Mouse (Mus musculus) cerebellum, postnatal 36 days (tissue): ENCODE data around the gene Krt2.
A peak's percentile ranks its signal among the peaks of the same experiment; 100 is the strongest.

Experiments
- DNase-seq, 2 experiments: peaks; one replicate each; pipeline ENCODE4 v3.0.0; 2021 to 2022; ENCODE audit warnings: mixed read lengths in 2 of 2

Krt2 gene

DNA sequence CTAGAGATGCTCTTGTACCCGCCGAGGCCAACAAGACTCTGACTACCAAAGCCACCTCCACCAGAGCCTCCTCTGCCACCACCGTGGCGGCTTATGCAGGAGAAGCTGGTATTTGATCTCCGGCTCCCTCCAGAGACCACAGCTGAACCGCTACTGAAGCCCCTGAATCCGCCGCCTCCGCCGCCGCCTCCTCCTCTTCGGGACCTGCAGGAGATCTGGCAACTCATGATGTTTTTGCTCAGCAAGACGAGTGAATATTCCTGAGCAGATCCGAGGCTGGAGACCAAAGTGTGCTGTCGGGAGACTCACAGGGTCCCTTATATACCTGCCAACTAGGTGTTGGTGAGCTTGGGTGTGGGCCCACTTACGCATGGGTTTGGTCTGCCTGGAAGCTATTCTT is at the start of gene Krt2:
Krt2 (minus strand) TSS at position 295 of the 400 bp plus-strand sequence.
- DNase-seq: no peak

DNA sequence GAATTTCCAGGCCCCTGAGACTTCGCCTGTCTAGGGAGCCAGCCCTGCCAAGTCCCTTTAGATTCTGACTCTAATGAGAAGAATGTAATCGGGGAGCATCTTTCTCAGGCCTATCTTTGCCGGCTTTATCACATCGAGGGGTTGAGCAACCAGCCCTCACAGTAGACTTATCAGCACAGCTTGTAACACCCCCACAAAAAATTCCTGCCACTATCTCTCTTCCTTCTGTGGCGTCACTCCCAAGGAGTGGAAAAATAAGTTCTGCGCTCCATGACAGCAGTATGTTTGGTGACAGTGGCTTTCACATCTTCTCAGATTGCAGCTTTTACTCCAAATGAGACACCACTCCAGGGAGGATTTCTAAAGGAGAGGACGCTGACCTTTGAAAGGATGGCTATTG is 48.8 kb upstream of the Krt2 start:
- DNase-seq: no peak

DNA sequence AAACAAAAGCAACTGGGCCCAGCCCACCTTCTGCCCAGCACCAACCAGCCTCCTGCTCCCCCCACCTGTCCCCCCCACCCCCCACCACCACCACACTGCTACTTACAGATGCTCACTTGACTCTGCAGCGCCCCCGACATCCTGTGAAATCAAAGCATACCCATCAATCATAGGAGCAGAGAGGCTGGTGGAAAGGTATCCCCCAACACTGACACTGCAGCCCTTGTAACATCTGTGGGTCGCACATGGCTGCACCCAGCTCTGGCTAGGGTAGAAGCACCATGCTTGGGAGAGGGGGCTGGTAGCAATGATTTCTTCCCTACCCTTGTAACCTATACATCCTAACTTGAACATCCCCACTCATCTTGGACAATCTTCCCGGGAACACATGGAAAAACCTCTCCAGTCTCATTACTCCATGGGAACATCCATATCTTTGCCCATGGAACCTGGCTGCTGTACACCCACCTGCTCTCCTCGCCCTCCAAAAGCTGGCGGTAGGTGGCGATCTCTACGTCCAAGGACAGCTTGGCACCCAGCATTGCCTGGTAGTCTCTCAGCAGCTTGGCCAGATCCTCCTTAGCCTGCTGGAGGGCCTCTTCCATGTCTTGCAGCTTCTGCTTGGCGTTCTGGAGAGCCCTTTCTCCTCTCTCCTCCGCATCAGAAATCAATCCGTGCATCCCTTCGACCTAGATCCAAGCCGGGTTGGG is 42.6 kb upstream of the Krt2 start:
- DNase-seq: peak; percentile 20 to 27

DNA sequence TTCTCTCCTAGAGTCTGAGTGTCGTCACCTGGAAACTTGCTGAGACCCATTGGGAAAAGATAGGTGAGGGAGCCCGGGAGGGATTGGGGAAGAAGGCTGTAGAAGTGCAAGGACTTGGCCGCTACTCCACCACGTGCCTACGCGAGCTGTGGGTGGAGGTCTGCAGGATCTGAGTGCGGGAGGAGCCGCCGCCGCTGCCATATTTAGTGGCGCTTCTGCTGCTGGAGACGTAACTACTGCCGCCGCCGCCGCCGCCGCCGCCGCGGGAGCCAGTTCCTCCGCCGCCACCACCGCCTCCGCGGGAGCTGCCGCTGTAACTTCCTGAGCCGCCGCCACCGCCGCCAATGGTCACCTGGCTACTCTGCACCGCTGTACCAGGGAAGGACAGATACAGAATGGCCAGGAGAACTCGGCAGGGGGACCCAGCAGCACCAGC is 41.8 kb upstream of the Krt2 start:
- DNase-seq: peak; percentile 15 to 29

DNA sequence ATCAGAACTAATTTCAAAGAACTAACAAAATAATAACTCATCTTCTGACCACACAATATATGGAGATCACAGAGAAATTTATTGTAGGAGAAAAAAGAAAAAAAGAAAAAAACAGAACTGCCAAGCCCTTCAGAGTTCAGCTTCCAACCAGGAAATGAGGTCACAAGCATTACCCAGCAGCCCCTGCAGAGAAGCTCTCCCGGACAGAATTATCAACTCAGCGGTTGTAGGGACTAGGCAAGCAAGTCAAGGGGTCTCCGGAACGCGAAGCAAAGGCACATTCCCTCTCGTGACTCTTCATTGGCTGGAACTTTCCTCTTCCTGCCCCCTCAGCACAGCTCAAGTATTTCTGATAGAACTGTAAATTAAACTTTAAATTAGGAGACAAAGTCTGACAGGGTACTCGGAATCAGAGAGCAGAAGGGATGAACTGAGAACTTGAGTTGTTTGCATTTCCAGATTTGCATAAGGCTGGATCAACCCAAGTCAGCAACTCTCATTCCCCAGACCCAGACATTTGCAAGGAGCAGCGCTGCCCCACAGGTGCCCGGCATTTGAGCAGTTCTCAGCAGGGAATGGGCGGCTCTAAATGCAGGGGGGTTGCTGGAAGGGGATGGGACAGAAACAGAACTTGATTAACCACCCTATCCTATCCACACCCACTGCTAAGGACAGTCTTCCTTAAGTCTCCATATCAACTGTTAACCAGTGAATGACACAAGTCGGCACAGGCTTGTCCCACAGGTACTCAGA is 40.9 kb upstream of the Krt2 start:
- no peak for DNase-seq

DNA sequence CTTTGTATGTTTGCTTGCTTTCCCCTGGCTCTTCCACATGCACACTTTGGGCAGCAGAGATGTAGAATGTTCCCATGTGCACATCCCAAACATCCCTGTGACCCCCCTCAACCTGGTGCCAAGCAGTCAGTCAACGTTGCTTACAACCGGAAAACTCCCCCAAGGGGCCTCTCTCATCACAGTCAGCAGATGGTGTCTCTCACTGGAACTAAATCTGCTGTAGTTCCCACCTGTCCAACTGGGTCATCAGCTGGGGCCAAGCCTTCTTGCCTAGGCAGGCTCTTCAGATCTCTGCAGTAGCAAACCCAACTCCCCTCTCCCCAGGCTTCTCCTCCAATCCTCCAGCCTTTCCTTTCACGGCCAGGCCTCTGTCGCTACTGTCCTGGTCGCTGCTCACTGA is 38.7 kb upstream of the Krt2 start:
- DNase-seq: peak; percentile 5 to 13

DNA sequence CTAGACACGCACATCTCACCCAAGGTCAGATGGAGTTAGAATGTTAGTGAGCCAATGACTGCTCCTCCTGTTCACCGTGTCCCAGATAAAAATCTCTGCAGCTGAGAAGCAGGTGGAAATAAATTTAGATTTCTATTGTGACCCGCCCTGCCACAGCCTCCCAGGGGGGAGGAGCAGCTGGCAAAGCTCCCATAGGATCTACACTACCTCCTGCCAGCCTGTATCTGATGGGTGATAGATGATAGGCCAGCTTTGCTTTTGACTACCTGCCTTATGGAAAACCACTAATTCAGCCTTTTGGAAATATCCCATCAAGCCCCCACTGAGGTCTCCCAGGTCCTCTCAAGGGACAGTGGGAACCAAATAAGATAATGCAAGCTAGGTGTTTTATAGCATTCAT is 37.8 kb upstream of the Krt2 start:
- no peak for DNase-seq

DNA sequence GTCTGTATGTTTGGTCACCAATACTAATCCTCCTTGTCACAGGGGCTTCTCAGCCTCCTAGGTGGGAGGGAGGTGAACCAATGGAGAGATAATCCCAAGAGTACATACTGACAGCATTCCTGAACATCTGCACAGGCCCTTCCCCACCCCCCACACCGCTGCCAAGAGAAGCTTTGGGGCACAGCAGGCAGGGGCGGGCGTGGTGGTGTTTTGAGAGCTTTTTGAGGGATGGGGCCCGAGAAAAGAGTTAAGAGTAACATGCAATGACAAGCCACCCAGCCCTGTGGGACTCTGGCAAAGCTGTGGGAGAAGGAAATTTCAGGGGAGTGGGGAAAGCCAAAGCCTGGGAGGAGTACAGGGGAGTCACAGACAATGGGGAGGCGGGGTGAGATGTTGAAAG is 36.3 kb upstream of the Krt2 start:
- DNase-seq: no peak

DNA sequence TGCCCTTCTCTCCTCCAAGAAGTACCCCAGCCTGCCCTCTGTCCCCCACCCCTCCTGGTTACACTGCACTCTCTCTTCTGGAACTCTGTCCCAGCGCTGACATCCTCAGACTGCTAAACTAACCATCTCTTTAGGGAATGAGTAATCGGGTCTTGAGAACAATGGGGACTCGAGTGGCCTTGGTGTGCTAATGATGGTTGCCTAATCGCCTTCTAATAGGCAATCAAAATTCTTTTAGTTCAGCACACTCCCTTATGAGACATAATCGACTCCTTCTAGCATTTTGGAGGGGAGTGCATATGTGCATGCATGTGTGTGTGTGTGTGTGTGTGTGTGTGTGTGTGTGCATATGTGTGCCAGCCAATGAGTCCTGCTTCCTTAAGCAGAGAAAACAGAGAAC is 34.6 kb upstream of the Krt2 start:
- no peak for DNase-seq

DNA sequence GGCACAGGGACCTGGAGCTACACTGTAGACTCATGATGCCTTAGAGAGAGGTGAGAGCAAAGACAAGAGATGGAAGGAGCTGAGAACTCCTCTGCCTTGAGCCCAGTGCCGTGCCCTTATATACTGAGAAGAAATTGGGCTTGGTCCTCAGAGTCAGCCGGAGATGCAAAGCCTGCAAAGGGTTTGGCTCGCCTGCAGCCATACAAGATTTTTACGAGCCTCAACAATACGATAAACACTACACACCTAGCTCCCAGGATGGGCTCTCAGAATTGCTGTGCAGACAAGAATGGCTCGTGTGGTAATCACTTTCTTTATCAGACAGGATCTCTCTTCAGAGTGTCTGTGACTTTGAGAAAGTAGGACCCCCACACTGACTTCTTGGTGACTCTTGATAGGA is 32.7 kb upstream of the Krt2 start, which contains the start of gene Krt1:
Krt1 (minus strand) TSS at position 101 of the 400 bp plus-strand sequence.
- DNase-seq: no peak

DNA sequence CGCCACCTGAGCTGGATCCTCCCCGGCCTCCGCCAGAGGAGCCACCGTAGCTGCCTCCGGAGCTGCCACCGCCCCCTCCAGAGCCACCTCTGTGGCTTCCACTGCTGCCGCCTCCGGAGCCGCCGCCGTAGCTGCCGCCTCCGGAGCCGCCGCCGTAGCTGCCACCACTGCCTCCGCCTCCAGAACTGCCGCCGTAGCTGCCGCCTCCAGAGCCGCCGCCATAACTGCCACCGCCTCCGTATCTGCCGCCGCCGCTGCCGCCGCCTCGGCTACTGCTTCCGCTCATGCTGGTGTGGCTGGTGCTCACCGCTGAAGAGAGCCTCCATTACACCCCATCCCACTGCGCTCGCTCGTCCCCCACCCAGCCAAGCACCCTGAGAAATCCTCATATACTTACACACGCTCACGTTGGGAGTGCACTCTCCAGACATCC is 28.0 kb upstream of the Krt2 start:
- DNase-seq: peak; percentile 25 to 34

DNA sequence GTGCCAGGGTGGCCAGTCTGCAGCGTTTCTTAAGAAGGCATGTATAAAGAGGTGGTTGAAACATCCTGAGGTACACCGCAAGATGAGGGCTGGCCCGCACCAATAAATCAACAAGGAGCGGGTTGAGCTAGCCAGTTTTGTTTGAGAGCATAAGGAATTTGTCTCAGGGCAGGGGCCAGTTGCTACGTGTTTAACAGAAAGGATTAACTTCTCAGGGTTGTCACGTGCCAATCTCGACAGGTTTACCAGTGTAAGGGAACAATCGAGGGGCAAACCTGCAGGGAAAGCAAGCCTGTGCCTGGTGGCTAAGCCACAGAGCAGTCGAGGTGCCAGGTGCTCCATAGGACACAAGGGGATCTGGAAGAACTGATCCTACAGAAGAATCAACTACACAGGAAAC is 25.2 kb upstream of the Krt2 start:
- no peak for DNase-seq

DNA sequence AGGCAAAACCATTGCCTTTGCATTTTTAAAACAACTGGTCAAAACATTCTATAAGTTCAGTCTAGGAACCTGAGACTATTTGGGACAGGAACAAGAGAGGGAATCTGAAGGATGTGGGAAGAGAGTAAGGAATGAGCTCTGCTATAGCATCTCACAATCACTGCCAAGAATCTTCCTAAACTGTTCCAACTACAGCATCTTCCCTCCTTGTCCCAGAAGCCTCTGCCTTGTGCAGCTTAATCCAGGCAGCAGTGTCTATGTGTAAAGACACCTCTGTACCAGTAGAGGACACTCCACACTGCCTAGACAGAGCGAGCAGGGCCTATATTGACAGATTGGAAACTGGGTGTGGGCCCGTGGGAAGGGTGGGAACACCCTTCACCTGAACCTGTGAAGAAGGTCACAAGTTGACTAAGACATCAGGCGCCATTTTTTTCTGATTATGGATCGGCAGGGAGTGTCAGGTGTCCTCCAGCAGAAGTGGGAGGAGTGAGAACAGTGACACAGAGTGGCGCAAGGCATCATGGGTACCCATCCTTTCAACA is 16.9 kb upstream of the Krt2 start:
- DNase-seq: no peak

DNA sequence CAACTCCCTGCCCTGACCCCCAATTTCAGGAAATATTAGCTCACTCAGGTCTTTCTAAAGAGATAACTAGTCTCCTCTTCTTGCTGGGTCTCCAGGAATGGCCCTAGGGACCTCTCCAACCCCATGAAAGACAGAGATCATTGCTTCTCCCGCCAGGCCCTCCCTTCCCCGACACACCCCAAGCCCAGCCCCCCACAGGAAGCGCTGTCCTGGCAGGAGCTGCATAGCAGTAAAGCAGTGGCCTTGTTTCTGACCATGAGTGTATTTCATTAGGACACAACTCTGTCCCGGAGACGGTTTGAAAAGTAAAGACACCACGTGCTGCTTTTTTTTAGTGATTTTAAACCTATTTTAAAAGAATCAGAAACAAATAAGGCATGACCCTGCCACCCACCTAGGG is 15.2 kb upstream of the Krt2 start:
- no peak for DNase-seq

DNA sequence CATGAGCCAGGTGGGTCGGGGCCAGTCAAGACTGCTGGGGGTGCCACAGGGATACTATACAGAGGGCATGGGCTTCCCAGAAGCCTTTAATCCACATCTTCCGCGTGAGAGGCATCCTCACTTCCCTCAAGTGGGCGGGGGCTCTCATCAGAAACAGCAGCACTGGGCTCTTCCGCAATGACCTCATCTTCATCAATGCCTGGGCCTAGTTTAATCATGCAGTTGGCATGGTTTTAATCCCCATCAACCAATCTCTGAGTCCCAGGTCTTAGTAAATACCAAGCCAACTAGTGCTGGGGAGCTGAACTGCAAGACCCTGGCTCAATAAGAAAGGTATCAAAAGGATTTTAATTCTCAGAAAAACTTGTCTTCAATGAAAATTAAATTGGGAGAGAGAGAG is 11.5 kb upstream of the Krt2 start:
- no peak for DNase-seq

DNA sequence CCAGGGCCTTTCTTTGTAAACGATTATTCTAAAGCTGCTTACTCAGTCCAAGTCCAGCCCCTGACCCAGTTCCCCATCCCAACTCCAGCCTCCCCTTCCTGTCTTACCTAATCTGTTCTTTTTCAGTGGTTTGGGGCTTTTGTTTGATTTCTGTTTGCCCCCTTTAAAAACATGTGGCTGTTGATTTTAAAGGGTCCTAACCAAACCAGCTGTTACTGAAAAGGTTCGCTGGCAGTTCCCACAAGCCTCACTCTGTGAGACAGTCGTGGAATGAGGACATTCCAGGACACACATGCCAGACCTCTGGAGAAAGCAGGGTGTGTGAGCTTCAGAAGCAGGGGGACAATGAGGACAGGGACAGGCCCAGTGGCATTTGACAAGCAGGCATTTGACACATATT is 3.8 kb upstream of the Krt2 start:
- DNase-seq: no peak

DNA sequence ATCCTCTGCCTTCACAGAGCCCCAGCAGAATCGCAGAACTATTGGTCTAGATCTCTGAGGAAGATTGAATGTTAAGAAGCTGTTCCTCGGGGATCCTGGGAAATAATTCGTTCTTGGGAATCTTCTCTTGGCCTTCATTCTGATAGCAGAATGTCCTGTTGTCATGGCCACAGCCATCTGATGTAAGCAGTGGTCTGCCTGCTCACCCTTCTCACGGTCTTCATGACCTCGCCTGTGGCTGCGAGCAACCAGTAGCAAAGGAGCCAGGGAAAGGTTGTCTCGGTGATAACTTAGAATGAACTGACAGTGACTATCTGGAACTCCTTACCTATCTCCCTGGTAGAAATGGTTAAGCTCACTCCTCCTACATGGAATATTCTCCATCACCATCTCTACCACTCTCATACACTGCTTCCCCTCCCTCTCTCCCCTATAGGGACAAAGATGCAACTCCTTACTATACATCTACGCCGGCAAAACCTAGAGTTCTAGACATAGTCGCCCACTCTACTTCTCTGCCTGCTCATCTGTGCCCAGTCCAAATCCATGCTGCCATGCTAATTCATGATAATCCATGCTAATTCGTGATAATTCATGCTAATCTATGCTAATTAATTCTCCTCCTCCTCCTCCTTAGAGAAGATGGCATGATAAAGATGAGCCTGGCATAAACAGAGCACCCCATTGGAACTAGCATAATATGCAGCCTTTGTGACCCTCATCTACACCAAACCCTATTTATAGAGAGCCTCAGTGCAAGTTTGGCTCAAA is 14.7 kb downstream of the Krt2 start:
- no peak for DNase-seq

DNA sequence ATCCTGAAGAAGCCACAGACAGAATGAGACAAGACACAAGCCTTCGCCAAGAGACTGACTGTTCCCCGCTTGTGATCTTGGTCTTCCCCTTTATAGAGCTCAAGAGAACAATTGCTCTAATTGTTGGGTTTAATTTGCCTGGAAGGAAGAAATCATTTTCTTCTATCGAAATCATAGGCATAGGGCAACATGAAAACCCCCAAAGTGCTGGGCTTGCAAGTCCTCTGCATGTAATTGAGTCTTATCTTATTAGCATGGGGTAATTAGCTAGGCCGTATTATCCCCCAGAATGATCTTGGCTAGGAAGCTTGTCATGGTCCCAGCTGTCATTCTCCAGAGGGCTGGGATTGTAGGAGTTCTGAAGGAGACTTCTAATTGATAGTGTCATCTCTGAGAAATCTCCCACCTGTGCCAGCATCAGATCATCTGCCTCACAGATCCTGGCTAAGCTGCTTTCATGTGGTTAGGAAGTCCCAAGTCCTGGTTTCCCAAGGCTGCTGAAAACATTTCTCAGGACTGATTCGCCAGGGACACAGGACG is 15.6 kb downstream of the Krt2 start, which contains the start of gene Krt73:
Krt73 (minus strand) TSS at position 51 of the 540 bp plus-strand sequence.
- DNase-seq: no peak

DNA sequence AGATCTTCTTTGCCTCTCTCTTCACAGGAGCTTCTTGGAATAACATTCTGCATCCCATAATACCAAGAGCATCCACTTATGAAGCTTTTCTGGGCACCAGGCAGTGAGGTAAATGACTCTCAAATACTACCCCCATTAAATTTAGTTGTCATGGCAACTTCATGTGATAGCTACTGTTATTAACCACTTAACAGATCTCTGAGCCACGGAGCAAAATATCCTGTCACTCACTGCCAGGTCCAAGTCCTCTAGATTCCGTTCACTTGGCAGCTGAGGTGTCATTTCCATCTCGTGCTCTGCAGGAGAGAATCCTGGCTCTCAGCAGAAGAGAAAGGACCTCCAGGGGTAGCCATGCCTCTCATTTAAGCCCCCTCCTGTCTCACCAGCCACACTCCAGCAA is 27.1 kb downstream of the Krt2 start:
- DNase-seq: no peak

DNA sequence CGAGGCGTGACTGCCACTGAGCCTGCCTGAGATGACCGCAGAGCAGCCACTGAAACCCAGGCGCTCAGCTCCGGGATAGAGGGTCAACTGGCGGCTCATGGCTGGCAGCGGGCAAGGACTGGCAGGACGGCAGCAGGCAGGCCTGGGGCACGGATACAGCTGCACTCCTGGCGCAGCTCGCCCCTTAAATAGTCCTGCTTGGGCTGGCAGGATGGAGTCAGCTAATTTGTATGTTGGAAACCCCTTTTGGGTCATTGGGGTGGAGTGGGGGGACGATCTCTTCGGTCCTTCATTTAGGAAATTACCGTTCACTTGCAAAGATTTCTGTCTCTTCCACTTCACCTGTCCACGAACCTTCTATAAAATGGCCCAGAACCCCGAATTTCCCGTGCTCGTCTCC is 31.6 kb downstream of the Krt2 start, which contains the start of gene Krt72:
Krt72 (minus strand) TSS at position 101 of the 400 bp plus-strand sequence.
- DNase-seq: no peak

DNA sequence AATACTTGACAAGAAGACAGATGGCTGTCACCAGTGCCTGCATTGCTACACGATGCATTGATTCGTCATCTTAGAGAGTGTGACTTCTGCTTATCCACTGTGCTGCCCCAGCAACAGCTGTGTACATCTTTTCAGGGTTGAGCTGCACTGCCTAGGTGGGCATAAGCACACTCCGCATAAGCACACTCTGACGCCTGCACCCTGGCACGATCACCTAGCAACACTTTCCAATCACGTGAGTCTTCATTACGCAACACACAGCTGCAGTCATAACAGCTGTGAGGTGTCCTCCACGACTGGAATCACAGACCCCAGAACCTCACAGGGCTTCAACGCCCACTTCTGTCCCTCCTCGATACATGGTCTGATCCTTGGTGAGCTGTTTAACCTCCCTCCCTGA is 44.5 kb downstream of the Krt2 start:
- no peak for DNase-seq

DNA sequence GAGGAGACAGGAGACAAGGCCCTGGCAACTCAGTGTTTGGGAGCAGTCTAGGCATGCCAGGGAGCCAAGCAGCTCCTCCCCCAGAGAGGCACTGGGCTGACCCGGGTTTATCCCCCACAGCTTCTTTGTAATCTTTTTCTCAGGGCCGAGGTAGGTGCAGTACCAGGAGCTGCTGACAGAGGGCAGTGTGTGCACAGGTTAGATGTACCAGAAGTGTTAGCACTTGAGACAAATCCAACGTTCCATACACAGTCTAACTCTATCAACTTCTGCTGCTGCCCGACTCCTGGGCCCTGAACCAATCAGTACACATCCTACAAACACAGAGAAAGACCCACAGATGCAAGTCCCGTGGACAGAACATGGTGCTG is 45.3 kb downstream of the Krt2 start:
- DNase-seq: peak; percentile 82 to 89
